Mouse (Mus musculus): ENCODE data around the gene Gm20905.
"Not testable (repeated sequence)": the region's sequence is repeated elsewhere in the genome, so short reads cannot be mapped to it uniquely, and the experiment has no call there.

Gene Gm20905

GRCm38 (mm10) chrY:37259503-37259902, at the start of gene Gm20905:
Gm20905 (minus strand) TSS chrY:37259603.
- not testable (repeated sequence) for DNase-seq

Data from kidney, postnatal 10 days (tissue).